Mouse (Mus musculus) layer of hippocampus, postnatal 10 days (tissue): ENCODE measurements at regions not wholly inside any gene's neighbourhood (a gene's known extent, or its start where the extent isn't known, plus 50 kb on each side); places are given as distances from the start of the nearest gene placed in this dataset.
A peak's percentile ranks its signal among the peaks of the same experiment; 100 is the strongest.

Experiments used
- DNase-seq, 2 experiments: peaks; one replicate each; pipeline ENCODE4 v3.0.0; 2021; ENCODE audit warnings: low spot score in 2 of 2

DNA sequence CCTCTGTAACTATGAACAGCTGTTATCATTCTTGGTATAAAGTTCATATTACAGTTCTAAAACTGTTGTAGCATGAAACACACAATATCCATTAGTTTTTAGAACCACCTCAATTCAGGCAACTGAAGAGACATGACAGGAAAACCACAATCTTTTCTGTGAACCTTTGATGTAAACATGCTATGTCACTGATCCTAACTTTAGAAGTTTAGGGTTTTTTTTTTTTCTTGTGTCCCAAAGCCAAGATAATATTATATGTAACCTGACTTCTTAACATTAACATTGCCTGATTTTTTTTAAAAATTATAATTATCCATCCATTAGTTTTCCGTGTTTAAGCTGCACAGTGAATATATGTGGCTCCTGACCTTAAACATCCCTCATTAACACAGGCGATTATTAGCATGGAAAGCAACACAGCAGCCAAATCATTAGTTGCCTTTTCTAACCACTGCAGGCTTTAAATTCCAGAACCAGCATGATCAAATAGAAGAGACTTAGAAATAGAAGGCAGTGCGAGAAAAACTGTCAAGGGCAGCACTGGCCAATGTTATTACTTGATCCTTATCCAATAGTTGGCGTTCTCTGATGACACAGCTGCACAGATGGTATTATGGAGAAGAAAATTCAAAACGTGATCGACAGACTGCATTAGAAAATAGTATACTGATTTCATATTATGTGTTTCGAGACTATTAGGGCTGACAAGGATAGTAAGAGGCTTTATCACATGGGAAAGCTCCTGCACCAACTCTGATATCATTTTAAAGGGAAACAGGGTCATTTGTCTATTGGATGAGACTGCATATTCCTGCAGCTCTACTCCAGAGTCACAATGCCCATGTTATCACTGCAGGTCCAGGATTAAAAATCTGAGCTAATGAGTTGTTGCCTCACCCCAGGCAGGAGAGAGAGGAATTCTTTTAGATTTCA, 321.7 kb upstream of the Clec14a start:
- DNase-seq: no peak

DNA sequence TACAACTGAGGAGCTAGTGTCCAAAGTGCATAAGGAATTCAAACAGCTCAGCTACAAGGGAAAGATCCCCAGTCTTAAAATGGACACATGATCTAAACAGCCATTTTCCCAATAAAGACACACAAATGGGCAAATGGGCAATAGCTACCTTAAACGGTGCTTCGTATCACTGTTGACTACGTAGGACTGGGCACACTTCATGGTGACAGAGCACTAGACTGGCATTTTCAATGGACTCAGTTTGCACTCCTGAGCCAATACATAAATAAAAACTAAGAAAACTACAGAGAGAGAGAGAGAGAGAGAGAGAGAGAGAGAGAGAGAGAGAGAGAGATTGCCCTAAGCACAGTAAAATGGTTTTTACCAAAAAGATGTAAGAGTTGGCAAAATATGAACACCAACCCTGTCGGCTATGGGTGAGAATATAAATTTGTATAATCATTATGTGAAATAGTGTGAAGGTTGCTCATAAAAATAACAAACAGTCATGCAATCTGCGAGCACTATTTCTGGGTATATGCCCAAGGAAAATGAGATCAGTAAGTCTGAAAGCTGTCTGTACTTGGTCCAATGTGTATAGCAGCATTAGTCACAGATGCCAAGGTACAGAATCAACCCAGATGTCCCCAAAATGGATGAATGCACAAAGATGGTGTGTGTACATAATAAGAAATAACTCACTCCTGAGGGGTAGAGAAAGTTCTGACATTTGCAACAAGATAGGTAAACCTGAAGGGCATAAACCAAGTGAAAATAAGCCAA, 312.9 kb upstream of the Clec14a start:
- DNase-seq: no peak

DNA sequence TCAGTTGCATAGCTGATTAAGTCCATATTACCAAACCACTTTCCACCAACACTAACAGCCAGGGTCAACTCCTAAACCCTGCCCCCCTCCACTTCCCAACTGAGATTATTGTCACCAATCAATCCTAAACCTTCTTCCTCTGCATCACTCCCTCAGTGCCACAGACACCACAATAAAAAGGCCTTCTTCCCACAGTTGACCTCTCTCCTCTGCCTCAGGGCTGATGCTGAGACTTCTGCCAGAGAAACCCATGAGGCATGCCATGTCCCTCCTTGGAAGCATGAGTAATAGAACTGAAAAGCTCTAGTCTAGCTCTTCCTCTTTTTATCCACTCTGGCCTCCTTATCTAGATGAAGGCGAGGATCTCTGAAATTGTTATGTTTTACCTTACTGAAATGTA, 300.0 kb upstream of the Clec14a start:
- DNase-seq: no peak

DNA sequence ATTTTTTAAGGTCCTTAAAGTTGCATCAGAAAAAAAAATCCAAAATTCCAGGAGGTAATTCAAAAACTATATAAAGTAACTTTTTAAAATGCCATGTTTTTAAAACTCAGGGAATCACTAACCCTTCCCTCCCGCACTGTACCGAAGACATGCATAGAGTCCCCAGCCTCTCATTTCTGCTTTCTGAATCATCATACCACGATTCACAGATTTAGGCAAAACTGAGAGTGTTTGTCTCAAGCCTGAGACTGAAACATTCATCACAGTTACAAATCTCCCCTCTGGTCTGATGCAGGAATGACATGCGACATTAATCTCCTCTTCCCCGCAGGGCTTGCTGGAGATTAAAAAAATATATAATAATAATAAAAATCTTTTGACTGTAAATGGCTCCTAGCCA, 291.8 kb upstream of the Clec14a start:
- no peak for DNase-seq

DNA sequence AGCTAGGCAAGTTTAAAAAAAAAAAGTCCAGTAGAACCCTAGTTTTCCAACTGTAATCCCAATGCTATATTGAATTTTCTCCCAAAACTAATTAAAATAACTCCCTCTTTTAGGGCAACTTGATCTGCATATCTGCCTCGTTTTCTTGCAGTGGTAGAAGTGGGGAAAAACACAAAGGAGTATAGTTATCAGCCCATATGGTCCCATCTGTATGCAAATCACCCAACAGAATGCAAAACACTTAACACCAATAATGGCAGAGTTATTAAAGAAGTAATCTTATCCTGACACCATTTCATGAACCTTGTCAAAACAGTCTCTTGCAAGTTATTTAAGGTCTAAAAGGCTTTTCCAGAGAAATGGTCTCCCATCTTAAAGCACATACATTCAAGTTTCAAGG, 290.7 kb upstream of the Clec14a start:
- no peak for DNase-seq

DNA sequence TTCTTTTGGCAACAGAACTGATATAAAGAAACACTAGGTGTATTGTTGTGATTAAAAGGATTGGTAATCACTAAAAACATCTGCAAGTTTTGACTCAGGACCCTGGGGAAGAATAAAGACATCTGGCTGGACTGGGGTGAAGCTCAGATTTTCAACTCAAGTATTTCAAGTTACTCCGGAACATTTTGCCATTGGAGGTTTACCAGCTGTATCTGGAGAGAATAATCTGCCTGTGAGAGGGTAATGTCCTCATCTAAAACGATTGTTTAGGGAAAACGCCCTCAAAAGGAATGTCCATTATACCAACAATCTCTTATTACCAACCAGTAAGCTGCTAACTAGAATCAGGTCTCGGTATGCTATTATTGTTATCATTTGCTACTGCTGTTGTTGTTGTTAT, 288.2 kb upstream of the Clec14a start:
- no peak for DNase-seq

DNA sequence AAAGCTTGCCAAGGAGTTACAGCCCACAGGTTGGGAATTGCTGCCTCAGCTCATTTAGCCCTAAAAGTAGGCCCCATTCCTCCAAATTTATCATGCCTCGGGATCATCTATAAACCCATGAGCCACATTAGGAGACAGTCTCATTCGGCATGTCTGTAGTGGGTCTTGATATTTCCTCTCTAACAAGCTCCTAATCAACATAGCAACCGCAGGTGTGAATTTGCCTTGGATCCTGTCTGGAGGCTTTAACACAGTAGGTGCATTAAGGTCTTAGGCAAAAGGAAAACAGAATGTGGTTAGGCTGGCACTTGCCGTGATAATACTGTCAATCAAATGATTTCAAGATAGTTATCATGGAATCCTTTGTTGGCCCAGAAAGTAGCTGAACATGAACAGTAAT, 287.7 kb upstream of the Clec14a start:
- no peak for DNase-seq

DNA sequence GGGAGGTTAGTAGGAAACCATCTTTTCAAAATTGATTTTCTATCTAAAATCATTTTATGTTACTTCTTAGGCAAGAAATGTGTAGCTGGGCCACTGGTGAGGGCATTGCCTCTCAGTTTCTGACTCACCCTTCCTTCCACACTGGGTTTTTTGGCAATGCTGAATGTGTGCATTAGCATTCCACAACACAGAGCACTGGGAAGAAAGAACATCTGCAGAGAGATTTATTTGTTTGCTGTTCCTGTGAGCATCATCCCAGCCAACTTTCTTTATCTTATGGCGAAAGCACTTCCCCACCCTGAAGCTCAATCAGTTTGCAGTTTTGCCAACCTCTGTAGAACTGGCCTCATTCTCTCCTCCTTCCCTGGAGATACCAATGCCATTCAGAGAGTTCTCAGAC, 287.0 kb upstream of the Clec14a start:
- no peak for DNase-seq

DNA sequence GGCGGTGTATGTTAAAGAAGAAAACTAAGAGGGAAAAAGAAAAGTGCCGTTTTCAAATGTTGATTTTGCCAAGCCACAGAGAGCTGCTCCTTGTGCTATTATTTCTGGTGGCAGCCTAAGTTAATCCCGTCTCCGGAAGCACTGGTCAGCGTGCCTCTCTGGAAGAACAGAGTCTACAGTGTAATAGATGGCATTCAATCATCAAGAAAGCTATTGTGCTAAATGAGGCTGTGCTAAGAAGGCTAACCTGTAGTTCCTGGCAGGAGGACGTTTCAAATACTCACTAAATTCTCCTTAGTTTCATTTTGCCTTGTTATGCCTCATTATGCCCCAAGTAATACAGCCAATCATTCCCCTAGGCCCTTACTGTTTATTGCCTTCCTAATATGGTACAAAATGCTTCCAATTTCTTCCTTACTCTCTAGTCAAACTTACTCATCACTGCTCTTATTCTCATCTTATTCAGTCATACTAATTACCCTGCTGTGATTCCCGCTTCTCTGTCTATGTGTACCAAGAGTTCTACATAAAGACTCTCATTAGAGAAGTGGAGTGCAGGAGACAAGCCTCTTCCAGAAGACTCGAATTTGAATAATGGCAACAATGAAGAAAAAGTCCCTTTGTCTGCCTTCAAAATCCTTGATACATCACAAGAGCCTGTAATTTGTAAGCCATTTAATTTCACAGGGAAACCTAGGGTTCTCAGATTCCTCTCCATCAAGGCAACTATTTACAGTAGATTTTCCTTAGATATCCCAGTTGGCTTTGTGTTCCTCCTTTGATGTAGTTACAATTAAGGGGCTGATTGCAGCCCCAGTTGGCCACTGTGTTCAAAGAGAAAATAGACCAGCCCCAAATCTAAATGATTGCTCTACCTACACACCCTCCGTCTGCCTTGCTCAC, 282.0 kb upstream of the Clec14a start:
- no peak for DNase-seq

DNA sequence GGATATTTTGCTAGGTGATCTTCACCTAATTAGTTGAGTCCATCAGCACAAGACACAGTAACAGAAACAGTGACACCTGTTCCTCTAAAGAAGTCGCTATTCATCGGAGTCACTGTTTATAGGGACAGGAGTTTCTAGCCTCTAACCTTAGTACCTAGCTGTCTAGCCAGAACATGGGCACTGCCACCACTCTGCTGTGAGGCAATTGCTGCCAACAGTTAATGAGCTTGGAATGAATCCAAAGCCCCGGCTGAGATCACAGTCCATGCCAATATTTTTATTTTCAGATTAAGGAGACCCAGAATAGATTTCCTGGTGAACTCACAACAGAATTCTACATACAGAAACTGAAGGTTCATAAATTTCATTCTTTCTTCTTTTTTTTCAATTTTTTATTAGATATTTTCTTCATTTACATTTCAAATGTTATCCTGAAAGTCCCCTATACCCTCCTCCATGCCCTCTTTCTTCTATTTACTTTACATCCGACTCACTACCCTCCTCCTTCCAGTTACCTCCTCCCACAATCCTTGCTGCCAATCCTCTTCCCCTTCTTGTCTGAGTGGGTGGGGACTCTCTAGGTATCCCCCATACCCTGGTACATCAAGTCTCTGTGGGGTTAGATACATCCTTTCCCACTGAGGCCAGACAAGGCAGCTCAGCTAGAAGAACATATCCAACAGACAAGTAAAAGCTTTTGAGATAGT, 276.9 kb upstream of the Clec14a start:
- peak; percentile 29 to 40 for DNase-seq

DNA sequence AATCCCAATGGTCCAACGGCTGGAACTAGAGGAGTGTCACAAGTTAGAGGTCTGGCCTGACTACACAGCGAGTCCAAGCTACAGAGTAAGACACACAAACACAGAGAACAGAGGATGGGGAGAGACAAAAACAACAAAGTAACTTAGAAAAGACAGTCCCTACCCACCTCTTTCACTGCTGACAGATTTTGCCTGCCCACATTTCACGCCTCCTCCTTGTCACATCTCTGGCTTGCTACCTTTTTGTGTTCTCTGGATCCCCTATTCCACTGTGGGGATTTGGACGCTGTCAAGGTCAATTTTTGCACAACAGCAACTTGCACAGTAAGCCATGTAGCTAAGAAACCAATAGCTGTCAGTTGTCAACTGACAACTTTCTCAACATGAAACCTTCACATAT, 275.8 kb upstream of the Clec14a start:
- DNase-seq: no peak

DNA sequence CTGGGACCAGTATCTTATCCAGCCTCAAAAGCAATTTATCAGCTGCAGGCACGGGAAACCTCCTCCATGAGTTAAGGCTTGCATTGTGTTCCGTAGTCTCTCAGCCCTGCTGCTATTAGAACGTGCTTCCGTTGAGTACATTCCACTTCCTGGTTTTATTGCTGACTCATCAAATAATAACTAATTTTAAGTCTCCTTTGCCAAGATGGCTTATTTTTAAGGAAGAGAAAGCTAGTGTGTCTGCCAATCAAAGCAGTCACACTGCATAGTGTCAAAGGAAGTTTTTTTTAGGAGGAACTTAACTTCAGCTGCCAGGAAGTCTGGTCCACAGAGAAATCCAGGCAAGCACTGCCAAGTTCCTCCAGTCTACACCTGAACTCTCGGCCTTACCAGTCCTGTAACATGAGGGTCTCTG, 269.2 kb upstream of the Clec14a start:
- DNase-seq: no peak

DNA sequence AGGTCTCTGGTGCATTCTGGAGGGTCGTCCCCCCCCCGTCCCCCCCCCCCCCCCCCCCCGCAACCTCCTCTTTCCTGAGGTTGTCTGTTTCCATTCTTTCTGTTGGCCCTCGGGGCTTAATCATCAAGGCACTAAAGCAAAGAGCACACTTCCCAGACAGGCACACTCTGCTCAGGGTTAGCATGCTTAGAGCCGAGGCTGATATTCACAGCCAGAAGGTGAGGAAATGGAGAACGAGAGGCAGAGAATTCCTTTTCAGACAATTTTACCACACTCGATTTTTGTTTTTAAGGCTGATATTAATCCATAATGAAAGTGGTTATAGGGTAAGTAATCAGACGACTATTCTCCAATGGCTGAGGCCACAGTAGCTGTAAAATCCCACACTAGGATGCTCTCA, 268.7 kb upstream of the Clec14a start:
- no peak for DNase-seq

DNA sequence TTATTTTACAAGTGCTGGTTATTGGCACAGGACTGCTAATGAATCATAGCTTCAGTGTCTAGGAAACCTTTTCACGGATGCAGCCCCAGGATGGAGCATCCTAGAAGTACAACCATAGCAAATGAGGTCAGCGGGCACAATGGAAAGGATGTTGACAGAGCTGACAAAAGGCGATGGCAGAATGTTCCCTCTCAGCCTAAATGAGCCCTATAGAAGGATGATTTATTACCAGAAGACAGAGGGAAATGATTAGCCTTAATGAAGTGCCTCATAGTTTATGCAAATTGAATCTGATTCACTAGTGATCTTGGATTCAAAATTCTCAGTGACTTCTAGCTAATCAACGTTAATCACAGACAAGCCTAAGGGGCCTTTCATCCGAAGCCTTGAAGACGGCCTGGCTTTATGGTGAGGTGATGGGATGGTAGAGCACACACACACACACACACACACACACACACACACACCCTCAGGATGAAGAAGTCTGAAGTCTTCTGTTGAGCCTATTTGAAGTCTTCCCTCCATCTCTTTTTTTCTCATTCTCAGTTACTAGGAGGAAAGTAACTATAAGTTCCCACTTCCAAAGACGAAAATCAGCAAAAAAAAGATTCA, 267.4 kb upstream of the Clec14a start:
- DNase-seq: no peak

DNA sequence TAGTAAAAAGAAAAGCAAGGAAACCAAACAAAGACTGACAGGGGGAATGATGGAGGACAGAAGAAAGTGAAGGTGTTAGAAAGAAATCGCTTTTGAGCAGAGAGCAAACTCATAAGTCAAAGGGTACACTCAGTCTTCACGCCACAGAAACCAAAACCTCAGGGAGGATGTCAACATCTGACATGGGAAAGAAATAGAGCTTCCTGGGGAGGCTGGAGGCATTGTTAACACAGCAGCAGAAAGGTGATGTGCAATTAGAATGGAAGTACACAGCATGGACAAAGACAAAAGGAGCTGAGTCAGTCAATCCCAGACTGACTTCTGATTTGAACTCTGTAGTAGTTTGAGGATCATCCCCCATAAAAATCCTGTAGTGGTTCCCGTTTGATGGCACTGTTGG, 261.2 kb upstream of the Clec14a start:
- DNase-seq: no peak

DNA sequence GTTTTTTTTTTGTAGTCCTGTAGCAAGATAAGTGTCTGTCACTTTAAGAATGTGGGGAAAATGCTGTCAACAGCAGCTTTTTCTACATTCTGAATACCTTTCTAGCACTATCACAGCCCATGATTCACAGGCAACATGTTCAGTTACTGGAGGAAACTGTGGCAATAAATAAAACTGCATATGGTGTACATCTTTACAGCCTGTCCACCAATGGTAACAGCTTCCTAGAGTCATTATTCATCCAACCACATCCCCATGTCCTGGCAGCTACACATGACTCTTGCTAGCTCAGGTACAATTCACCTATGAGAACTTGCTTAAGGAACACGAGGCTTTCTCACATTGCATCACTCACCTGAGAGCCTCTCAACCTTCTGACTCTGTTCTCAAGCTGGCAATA, 247.7 kb upstream of the Clec14a start:
- no peak for DNase-seq

DNA sequence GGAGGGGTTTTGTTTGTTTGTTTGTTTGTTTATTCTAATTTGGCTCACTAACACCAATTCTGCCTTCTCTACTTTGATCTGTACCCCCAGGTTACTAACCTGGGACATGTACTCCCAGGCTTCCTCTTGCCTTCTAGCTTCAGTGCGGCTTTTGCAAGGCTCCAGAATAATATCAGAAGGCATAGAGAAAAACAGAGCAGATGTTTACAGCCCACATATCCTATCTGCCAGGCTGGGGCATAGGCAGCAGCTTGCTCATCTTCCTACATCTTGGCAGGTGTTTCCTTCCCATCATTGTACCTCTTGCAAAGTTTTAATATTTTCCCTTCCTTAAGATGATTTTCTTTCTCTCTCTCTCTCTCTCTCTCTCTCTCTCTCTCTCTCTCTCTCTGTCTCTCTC, 244.9 kb upstream of the Clec14a start:
- DNase-seq: no peak

DNA sequence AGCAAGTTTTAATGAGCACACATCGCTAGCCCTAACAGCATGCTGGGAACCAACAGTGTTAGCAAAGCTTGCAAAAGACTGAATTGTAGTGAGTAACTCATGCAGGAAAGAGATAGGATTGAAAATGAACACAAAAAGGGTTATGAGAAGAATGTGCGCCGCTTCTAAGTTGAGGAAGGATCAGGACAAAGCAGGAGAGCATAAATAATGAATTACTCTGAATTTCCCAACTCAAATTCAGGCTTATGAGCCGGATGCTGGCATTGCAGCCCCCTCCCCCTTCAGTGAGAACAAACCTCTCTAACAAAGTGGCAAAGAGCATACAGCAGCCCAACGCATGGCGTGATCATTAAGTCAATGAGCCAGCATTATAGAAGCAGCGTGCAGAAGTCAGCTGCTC, 243.6 kb upstream of the Clec14a start:
- peak in 1 of 2 experiments; percentile 25 for DNase-seq

DNA sequence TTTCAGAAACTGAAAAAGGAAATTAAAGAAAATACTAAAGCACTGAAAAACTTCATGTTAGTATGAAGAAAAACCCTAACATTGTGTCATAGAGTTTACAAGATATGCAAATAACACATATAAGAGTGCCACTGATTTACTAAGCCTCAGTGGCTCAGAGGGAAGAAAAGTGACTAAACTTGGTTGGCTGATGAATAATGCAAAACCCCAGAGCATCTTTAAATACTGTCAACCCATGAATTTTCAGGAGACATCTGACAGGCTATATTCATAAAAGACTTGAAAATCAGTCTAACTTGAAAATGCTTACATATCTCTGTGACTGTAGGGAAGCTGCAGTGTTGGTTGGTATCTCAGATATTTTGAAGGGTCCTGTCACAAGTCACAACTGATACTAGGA, 235.2 kb upstream of the Clec14a start:
- DNase-seq: no peak

DNA sequence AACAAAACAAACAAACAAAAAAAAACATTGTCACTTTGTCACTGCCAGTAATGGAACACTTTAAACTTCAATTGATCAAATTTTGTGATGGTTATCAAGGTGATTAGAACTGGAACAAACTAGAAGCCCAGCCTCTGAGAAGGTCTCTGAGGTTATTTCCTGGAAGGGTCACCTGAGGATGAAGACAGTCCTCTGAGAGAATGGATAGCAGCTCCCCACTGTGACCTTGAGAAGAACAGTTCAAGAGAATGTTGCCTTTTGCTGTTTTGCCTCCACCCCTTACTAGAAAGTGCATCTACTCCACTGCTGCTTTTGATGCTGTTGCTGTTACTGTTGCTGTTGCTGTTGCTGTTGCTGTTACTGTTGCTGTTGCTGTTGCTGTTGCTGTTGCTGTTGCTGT, 205.1 kb upstream of the Clec14a start:
- DNase-seq: no peak

DNA sequence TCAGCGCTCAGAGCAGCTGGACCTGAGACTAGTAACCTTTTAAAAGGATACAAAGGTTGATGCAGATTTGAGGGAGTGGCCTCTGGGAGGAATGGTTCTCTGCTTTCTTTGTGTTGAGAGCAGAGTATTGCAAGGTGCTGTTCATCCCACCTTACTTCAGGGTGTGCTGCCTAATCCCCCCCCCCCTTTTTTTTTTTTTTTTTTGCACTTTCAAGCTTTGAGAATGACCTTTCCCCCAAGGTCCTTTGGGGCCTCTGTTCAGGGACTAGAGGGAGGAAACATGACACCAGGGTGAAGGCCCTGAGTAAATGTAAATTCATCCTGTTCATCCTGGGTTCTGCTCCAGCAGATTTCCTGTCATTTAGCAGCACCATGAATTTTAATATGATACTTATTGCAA, 204.4 kb upstream of the Clec14a start:
- no peak for DNase-seq
